Mouse (Mus musculus): ENCODE results near the gene Fstl4. TPM values are rescaled to one million over a fixed set of nuclear protein-coding genes. Genes with fewer than 3 reads are reported as not detected.

Fstl4 gene
- total and polyA plus RNA-seq, 3 experiments: not detected

DNA sequence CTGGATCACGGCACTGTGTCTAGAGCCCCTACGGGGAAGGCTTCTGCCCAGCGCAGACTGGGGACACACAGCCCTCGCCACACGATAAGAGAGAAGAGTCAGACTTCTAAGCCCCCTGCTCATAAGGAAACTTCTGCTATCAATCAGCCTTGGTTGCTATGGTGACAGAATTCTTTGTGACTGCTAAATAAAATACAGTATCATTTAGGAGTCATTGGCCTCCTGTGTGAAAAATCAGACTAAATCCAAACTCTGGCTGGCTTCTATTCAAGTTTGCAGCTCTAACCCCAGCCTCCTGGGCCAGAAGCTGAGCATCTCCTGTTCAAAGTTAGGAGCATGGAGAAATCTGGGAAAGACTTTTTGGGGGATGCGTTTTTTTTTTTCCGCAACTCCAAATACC, 238.9 kb downstream of the Fstl4 start:
- no peak overlapping the region for H3K27ac ChIP-seq (ENCODE audit: control insufficient read depth, low read depth, low read length)
- H3K9me3 ChIP-seq (replicated peaks; ENCODE audit: insufficient read depth, low read length): no peaks in the 10 kb centered on the region
- no peak for TF ChIP-seq USF1 (IDR thresholded peaks at IDR 0.05; ENCODE audit: low read depth, low read length)
- H3K9ac ChIP-seq (ENCODE audit: control insufficient read depth, low read depth, low read length, poor library complexity, severe bottlenecking): no peak overlapping the region
- H3K27me3 ChIP-seq (ENCODE audit: control insufficient read depth in 1 of 2, insufficient read depth in 2 of 2, low read length in 2 of 2): no peaks in the 10 kb centered on the region
- no peak overlapping the region for H3K4me3 ChIP-seq (ENCODE audit: control insufficient read depth in 1 of 2, insufficient read depth in 1 of 2, low read depth in 2 of 2, low read length in 2 of 2)
- no peaks in the 10 kb centered on the region for H3K36me3 ChIP-seq (ENCODE audit: control insufficient read depth in 1 of 2, insufficient read depth in 2 of 2, low read length in 2 of 2)
- no peaks in the 10 kb centered on the region for H3K4me1 ChIP-seq (ENCODE audit: control insufficient read depth in 1 of 2, insufficient read depth in 2 of 2, low read length in 2 of 2)
- no peak for DNase-seq (ENCODE audit: low read depth, low spot score)
- no peaks in the 10 kb centered on the region for H3K79me2 ChIP-seq (ENCODE audit: control insufficient read depth, insufficient read depth, low read length, poor library complexity)

- TF ChIP-seq USF1 (IDR thresholded peaks at IDR 0.05; ENCODE audit: low read depth, low read length) (no peak), MAZ (IDR thresholded peaks at IDR 0.05; ENCODE audit: low read depth, low read length) (no peak), HCFC1 (IDR thresholded peaks at IDR 0.05; ENCODE audit: low read depth, low read length) (no peak), SMC3 (IDR thresholded peaks at IDR 0.05; ENCODE audit: low read depth, low read length) (no peak), ZKSCAN1 (IDR thresholded peaks at IDR 0.05; ENCODE audit: low read depth, low read length) (no peak), UBTF (IDR thresholded peaks at IDR 0.05; ENCODE audit: borderline replicate concordance, insufficient read depth, low read depth, low read length) (no peak), ZNF384 (IDR thresholded peaks at IDR 0.05; ENCODE audit: low read depth, low read length) (no peak), CHD1 (IDR thresholded peaks at IDR 0.05; ENCODE audit: low read depth, low read length) (no peak), SIN3A (IDR thresholded peaks at IDR 0.05; ENCODE audit: low read length) (no peak), KAT2A (conservative IDR thresholded peaks at IDR 0.05; ENCODE audit: low read depth, low read length) (no peak), POLR2AphosphoS5 (IDR thresholded peaks at IDR 0.05; ENCODE audit: borderline replicate concordance, low read depth, low read length) (no peak), TBP (IDR thresholded peaks at IDR 0.05; ENCODE audit: low read depth, low read length) (no peak), E2F4 (IDR thresholded peaks at IDR 0.05; ENCODE audit: borderline replicate concordance, low read depth, low read length) (no peak), NRF1 (IDR thresholded peaks at IDR 0.05; ENCODE audit: insufficient read depth, low read depth, low read length, poor library complexity, severe bottlenecking) (no peak), POLR2AphosphoS2 (IDR thresholded peaks at IDR 0.05; ENCODE audit: low read length) (no peak), RCOR1 (IDR thresholded peaks at IDR 0.05; ENCODE audit: low read depth, low read length) (no peak), MAFK (IDR thresholded peaks at IDR 0.05; ENCODE audit: borderline replicate concordance, low read depth, low read length) (no peak), GABPA (IDR thresholded peaks at IDR 0.05; ENCODE audit: low read depth, low read length) (no peak), RAD21 (IDR thresholded peaks at IDR 0.05; ENCODE audit: low read depth, low read length) (no peak)
- H3K27ac ChIP-seq (ENCODE audit: control insufficient read depth, low read depth, low read length): no peak overlapping the region
- no peaks in the 10 kb centered on the region for H3K27me3 ChIP-seq (ENCODE audit: control insufficient read depth in 1 of 2, insufficient read depth in 2 of 2, low read length in 2 of 2)
- no peaks in the 10 kb centered on the region for H3K79me2 ChIP-seq (ENCODE audit: control insufficient read depth, insufficient read depth, low read length, poor library complexity)
- H3K4me1 ChIP-seq (ENCODE audit: control insufficient read depth in 1 of 2, insufficient read depth in 2 of 2, low read length in 2 of 2): no peaks in the 10 kb centered on the region
- no peak for DNase-seq (ENCODE audit: low read depth, low spot score)
- no peak overlapping the region for H3K9ac ChIP-seq (ENCODE audit: control insufficient read depth, low read depth, low read length, poor library complexity, severe bottlenecking)
- H3K9me3 ChIP-seq (replicated peaks; ENCODE audit: insufficient read depth, low read length): no peaks in the 10 kb centered on the region
- no peak overlapping the region for H3K4me3 ChIP-seq (ENCODE audit: control insufficient read depth in 1 of 2, insufficient read depth in 1 of 2, low read depth in 2 of 2, low read length in 2 of 2)
- H3K36me3 ChIP-seq (ENCODE audit: control insufficient read depth in 1 of 2, insufficient read depth in 2 of 2, low read length in 2 of 2): no peaks in the 10 kb centered on the region
These were observed 239.4 kb downstream of the Fstl4 start for GRCm38 (mm10) chr11:53003811-53004210.

Data from MEL (cell line).